Mouse (Mus musculus) frontal cortex, adult 2 months (tissue): ENCODE measurements around the gene Tbp. TPM values are rescaled to one million over a fixed set of nuclear protein-coding genes. Genes with fewer than 3 reads are reported as not detected.

ENCODE experiments used
- DNase-seq, 2 experiments: peaks; one replicate each; pipeline ENCODE4 v3.0.0; 2022; ENCODE audit warnings: low spot score in 1 of 2; ENCODE audit errors: extremely low spot score in 1 of 2
- polyA plus RNA-seq: library from polyadenylated mRNA; depleted of rRNA; stranded (reverse); fragments of >200 nt; gene quantifications from 2 replicates; pipeline ENCODE4 v1.2.3, GENCODE M21; 2012; rRNA removed

The Tbp gene
- polyA plus RNA-seq = 49.3 and 49.5 TPM in 2 replicates

DNA sequence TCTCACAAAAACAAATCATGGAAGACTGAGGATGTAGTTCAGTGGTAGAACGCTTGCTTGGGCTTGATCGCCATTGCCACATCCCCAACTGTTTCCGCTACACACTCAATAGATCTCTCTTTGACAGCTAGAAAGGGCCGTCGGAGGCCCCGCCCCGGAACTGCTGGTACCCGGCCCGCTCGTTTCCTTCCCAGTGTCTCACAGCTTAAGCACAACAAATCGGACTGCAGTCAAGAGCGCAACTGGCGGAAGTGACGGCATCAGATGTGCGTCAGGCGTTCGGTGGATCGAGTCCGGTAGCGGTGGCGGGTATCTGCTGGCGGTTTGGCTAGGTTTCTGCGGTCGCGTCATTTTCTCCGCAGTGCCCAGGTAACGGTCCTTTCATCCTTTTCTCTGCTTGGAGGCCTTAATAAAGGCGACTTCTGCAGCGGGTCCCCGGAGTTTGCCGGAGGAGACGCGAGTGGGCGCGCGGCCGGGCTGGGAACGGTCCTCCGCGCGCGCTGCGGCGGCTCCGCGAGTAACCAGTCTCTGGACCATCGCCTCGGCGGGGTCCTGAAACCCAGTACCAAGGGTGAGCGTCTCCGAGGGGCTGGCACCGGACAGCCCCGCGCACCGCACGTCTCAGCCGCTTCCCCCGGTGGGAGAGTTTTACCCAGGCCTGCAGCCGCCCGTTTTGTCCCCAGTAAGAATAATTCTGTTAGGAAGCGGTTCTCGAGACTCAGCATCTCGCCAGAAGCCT, at the start of gene Tbp, which contains the start of gene Psmb1:
Tbp (plus strand) TSS at position 233 of the 739 bp plus-strand sequence.
Psmb1 (minus strand) TSS at position 96 of the 739 bp plus-strand sequence.
- DNase-seq = peak; percentile 97 to 99

DNA sequence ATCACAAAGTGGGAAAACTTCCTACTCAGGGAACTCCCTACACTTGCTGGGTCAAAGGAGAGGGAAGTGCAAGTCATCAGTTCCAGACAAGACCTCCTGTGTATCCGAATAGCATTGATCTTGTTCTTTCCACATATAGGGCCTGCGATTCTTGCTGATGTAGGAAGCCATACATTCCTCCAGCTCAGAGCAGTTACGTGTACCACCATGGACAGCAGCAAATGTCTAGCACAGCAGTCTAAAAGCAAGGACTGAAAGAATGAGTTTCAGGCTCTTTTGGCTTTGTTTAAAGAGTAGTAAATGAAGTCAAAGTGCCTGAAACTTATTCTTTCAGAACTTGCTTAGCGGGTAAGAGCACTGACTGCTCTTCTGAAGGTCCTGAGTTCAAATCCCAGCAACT, 44.5 kb upstream of the Tbp start:
- DNase-seq = no peak

DNA sequence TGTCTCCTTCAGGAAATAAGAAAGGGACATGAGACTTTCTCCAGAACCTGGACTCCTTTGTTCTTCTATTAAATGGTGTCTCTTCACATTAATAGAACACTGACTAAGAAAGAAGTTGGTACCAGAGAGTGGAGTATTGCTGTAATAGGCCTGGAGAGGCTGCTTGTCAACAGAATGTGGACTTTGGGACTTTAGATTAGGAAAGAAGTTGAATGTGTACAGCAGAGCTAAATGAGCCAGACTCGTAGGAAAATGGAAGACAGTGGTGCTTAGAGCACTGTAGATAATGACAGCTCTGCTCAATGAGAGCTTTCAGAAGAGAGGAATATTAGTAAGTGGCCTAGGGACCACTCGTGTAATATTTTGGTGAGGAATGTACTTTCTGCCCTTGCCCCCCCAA, 43.1 kb upstream of the Tbp start:
- DNase-seq = no peak

DNA sequence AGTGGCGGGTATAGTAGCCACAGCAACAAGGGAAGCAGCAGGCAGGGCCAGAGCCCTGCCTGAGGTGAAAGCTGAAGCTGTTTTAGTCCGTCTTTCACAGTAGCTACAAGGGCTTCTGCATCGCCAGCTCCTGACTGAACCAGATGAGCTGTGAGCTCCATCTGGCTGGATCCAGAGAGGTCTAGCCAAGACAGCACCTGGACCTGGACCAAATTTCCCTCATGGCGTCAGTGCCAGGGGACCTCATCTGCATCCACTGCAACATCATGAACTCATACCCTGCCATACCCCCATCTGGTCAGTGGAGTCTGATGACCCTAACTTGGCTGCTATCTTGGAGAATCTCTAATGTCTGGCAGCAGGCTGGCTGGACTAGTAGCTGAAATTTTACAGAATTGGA, 39.9 kb upstream of the Tbp start:
- no peak for DNase-seq

DNA sequence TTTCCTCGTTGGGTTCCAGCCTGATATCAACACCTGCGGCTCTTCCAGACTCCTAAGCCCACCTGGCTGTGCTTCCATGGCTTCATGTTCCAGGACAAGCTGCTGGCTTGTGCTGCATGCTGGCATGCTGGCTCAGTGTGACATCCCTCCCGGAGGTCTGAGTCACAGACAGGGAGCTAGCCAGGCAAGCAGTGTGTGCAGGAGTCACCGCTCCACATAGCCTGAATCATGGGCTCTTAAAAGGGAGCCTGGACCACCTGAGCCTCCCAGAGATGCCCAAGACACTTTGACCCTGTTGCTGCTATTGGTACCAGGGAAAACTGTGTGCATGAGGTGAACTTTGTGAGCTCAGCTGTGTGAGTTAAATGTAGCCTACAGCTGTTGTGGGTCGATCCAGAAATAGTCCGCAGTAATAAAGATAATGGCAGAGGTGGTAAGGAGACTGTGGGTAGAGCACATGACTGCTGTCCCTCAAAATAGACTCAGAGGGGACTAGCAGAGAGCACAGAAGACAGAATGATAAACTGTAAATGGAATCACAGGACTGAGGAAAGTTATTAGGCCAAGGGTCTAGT, 37.7 kb upstream of the Tbp start:
- peak in 1 of 2 experiments; percentile 8 for DNase-seq

DNA sequence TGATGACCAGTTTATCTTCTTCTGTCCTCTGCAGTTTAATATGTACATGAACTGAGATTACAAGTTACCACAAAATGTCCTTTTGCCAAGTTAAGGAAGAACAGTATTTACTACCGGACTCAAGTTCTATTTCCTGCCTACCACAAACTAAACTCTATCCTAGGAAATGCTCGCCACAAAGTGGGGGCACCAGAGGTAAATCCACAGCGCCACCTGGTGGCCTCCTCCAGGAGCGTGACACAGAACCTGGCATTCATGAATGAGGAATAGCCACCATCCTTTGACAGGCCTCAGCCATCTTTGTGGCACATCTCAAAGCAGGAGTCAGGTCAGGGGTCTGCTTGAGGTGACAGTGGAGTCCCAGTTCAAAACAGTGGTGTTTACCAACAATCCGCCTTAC, 32.0 kb upstream of the Tbp start:
- peak in 1 of 2 experiments; percentile 82 for DNase-seq

DNA sequence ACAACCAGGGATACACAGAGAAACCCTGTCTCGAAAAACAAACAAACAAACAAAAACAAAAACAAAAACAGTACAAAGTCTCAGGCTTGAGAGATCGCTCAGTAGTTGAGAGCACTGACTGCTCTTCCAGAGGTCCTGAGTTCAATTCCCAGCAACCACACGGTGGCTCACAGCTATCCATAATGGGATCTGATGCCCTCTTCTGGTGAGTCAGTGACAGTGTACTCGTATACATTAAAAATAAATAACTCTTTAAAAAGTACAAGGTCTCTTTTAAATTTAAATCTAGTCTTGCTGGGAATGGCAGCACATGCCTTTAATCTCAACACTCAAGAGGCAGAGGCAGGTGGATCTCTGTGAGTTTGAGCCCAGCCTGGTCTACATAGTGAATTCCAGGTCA, 27.0 kb upstream of the Tbp start:
- DNase-seq = no peak

DNA sequence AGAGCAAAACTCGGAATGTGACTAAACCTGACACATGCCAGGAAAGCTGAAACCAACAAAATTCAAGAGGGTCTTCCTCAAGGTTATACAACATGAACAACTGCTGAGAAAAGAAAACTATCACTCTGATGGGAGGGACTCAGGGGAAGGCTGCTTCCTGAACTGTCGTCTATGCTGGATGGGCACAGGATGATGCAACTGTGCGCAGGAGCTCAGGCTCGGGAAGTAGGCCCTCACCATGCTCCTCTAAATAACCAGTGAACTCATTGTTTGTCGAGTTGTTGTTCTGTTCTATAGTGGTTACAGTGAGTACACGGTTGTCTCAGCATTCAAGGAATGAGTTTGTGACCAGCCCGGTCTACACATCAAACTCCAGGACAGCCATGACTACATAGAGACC, 9.1 kb upstream of the Tbp start:
- no peak for DNase-seq

DNA sequence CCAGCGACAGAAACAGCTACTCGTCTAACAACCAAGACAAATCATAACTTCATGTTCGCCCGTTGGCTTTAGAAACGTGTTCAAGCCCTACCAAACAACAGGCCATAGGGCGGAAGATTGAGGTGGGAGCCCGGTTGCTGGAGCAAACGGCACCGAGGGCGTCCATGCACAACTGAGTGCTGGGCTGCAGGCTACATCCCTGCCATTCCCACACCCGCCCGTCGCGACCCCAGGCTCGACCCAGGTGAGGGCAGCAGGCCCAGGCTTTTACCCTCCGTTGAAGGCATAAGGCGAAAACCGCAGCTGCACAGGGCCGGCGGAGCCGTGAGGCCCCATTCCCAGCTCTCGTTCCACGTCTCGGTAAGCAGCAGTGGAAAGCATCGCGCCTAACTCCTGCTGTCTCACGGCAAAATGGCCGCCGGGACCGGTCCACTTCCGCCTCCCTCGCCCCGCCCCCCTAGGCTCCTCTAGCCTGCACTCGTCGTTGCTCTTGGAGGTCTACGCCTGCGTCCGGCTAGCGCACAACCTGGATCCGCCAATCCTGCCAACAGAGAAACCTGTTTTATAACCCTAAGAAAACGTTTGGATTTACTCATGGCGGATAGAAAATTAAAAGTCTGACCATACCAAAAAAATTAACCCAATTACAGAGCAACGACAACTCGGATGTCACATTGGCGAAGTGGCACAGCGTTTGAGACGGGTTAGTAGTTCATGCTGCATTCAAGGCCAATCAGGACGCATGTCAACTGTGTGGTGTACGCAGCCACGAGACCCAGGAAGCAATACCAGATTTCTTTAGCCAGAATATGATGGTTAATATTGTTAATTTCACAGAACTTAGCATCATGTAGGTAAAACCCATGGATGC, 1.6 kb upstream of the Tbp start:
- DNase-seq = peak; percentile 88 to 96

DNA sequence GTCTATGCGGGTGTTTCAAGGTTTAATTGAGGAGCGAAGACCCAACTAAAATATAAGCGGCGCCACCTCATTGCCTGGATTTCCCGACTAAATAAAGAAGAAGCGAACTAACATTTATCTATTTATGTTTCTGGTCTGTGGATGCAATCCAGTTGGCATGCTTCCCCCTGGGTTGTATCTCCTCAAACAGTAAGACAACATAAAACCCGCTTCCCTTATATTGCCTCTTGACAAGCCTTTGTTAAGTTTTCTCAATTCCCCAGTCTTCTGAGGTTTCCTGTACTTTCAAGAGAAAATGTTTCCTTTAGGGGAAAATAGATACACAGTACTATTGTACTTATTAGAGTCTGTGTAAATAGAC, 955 bp upstream of the Tbp start:
- DNase-seq = no peak

DNA sequence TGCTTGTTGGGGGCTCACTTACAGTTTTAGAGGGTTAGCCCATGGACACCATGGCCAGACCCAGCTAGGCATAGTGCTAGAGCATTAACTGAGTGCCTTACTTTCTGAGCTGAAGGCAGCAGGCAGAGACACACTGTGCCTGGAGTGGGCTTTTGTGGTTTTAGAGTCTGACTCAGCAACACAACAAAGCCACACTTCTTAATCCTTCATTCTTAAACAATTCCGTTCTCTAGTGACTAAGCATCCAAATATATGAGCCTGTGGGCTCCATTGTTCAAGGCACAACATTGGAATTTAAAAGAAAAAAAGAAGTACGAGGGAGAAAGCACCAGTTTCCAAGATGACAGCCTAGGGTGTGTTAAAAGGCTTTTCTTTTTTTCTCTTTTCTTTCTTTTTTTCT, 11.0 kb downstream of the Tbp start:
- DNase-seq = no peak

DNA sequence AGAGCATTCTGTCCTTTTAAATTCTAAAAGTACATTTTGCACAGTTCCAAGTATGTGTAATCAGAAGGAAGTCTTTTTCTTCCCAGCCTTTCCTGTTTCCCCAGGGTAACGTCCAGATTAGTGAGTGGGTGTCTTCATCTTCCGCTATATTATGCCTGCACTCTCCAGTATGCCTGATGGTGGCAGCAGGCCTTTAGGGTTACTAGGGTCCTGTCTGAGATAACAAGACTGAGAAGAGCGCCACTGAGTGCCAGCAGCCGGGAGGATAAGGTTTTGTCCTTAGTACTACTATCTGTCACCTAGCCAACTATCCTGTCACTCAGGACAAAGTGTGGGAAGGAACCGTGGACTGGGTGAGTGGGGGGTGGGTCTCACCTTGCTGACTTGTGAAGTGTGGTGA, 18.1 kb downstream of the Tbp start:
- no peak for DNase-seq

DNA sequence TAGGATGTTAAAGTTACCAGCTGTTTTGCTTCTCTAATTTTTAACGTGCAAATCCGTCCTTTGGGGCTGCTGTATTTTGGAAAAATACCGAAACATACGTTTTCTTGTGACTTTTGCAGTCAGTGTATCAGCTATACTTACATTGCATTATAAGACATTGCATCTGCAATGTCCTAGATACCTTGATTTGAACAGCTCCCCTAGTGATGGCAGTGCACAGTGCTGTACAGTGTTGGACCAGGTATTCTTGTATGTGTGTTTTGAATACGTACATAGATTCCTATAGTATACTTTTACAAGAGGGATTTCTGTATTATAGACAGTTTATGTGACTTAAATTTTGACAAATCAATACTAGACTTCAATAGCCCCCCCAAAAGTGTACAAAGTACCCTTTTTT, 18.5 kb downstream of the Tbp start:
- DNase-seq = no peak

DNA sequence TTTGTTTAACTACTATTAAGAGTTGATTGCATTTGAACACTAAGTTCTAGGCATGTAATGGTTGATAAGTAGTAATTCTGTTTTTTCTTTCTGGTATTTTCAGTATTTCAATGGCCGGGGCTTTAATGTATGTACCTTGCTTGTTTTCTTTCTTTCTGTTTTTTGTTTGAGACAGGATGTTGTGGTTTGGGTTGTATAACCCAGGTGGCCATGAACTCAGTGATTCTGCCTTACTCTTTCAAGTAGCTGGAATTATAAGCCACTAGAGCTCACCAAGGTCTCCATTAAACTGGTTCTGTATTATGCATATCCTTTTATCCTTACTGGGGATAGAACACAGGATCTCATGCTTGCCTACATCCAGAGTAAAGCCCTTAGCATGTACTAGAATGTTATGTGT, 19.1 kb downstream of the Tbp start:
- DNase-seq = no peak

DNA sequence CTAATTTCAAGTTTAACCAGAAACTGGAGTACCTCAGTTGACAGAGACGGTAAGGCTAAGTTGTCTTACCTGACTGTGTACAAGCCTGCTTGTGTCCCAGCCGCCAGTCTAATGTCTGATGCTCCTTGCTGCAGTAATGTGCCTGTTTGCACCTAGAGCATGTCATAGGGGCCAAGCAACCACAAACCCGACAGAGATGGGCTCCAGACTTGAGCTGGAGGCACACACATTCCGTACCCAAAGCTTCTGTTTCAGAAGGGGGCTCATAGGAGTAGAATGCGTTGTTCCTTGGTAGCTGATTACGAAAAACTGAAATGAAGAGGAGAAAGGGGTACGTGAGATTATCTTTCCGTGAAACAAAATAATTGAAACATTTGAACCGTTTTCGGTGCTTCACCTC, 26.6 kb downstream of the Tbp start:
- no peak for DNase-seq

DNA sequence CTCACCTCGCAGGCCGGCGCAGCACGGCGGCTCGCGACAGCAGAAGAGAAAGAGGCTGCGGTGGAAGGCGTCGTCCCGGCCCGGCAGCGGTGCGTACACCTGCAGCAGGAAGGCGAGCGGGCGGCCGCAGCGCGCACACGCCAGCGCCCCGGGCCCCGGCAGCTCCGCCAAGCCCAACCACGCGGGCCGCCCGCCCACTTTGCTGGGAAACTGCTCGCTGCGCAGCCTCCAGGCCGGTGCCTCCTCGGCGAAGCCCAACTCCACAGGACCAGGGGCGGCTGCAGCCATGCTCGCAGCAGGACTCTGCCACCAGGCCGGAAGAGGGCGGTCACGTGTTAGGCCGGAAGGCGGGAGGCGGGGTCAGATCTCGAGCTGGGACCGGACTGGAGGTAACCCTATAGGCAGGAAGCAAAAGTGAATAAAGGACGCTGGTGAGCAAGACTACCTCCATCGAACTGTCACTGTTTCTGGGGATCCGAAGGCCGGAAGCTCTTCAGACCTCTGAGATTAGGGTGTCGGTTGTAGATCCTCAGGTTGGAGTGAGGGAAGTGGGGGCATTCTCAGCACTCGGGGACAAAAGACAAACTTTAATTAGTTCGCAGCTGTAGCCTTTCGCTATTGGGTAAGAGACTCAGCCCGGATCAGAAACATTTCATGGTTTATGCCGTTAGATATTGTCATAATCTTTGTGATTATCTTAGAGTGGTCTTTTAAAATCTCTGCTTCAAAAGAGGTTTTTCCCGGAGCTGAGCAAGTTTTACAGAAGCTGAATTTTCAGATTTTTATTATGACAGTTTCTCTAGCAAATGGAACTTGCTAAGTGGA, 27.5 kb downstream of the Tbp start, which contains the start of gene Pdcd2:
Pdcd2 (minus strand) TSS at position 316 of the 825 bp plus-strand sequence.
- peak; percentile 87 to 94 for DNase-seq

DNA sequence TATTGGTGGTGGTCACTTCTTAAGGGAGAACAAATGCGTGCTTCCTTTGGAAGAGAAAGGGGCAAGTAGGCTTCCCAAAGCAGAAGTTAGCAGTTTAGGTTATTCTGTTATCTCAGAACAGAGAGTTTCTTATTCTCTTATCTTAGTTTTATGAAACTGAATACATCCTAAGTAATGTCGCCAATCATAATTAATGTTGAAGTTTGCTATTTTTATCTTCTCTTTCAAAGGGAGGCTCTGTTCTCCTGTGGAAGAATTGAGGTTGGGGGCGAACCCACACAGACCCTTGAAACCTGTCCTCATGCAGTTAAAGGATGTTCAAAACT, 28.1 kb downstream of the Tbp start:
- DNase-seq = no peak

DNA sequence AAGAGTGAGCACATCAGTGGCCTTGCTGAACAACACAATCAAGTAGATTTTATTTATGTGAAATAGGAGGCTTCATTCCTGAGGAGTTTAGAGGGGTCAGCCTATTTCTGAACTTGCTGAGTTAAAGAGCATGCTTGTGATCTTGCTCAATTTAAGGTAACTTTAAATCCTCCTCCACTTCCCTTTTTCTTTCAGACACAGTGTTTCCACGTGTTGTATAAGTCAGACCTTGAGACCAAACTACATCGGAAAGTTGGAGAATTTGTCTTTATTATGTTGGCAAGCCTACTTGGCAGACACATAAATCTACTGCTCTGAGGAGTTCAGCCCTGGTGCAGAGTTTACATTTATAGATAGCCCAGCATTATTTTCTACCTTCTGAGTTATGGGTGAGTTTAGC, 29.2 kb downstream of the Tbp start:
- DNase-seq = no peak

DNA sequence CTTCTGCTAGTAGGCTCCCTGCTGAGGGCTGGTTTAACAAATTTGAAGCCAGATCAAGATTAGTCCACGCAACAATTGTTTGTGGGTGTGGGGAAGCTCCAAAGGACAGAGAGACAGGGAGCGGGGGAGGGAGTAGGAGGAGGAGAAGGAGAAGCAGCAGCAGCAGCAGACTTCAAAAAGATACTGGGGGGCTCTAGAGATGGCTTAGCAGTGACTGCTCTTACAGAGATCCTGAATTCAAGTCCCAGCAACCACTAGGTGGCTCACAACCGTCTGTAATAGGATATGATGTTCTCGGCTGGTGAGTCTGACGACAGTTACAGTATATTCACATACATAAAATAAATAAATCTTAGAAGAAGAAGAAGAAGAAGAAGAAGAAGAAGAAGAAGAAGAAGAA, 30.5 kb downstream of the Tbp start:
- DNase-seq = peak; percentile 45 to 72

DNA sequence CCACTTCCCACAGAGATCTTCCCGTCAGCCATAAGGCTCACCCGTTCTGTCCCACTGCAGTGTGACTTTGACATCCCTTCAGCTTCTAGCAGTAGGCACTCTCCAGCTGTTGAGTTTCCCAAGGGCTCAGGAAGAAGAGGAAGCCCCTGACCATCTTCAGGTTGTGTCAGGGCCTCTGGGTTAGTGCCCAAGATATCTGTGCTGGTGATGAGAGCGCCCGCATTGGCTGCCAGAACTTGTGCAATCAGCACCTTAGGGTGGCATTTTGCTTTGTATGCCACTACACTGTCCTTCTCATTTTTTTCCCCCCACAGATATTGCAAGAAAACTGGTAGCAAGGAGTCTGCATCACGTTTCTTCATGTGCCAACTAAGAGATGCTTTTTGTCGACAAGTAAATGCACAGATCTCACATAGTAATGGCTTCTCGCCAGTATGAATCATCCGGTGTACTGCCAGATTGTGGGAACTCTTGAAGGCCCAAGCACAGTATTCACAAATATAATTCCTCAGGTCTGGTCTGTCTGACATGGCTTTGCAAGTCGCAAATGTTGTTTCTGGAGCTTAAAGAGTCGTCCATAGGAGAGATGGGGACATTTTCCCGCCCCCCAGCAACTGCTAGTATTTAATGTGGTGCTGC, 35.6 kb downstream of the Tbp start:
- DNase-seq = peak; percentile 70 to 83
